Mouse (Mus musculus) forebrain, embryonic 10.5 days (tissue): Measurements from ENCODE around the gene Rims1. TPM values are rescaled to one million over a fixed set of nuclear protein-coding genes. Genes with fewer than 3 reads are reported as not detected.

Experiments
- DNase-seq: peaks from one replicate; pipeline ENCODE4 v3.0.0-alpha.2; 2017; ENCODE audit warnings: low spot score; ENCODE audit errors: extremely low spot score
- H3K27ac ChIP-seq: fragments of 300-500 bp; sonication (generic); 2 replicates; pipeline ENCODE4 v1.5.1; 2016; ENCODE audit warnings: mild to moderate bottlenecking
- H3K27me3 ChIP-seq: fragments of 300-500 bp; sonication (generic); 2 replicates; pipeline ENCODE4 v1.6.1; 2016; ENCODE audit warnings: mild to moderate bottlenecking; ENCODE audit not compliant: poor library complexity, severe bottlenecking
- H3K36me3 ChIP-seq: fragments of 300-500 bp; sonication (generic); replicated peaks from 2 replicates; pipeline ENCODE4 v1.6.1; 2016; ENCODE audit warnings: mild to moderate bottlenecking, moderate library complexity
- H3K4me1 ChIP-seq: fragments of 300-500 bp; sonication (generic); 2 replicates; pipeline ENCODE4 v1.6.1; 2016
- H3K4me3 ChIP-seq: fragments of 300-500 bp; sonication (generic); 2 replicates; pipeline ENCODE4 v1.5.1; 2016; ENCODE audit warnings: mild to moderate bottlenecking, moderate library complexity
- H3K9me3 ChIP-seq: fragments of 300-500 bp; sonication (generic); 2 replicates; pipeline ENCODE4 v1.6.1; 2016; ENCODE audit warnings: mild to moderate bottlenecking, moderate library complexity
- whole genome bisulfite sequencing: fragments of 180-500 bp; shearing (Covaris S2); methylation state at CpG from one replicate; pipeline ENCODE4 v1.1.7; 2016; 5-methylcytosine and 5-hydroxymethylcytosine counted together
- polyA plus RNA-seq: library from polyadenylated mRNA; unstranded; fragments of >200 nt; fragmentation: Nextera tagmentation; extraction: Ambion mirVana; gene quantifications from 2 replicates; pipeline ENCODE4 v1.2.1, GENCODE M21; 2016

Rims1 gene
- polyA plus RNA-seq, 1 experiment from 2014 or later, result 1.1 TPM

GRCm38 (mm10) chr1:22750536-22750935, 55.3 kb downstream of the Rims1 start:
- DNase-seq, result no peak
- H3K4me1 ChIP-seq, result no peaks in the 10 kb centered on the region
- H3K9me3 ChIP-seq, result no peaks in the 10 kb centered on the region
- H3K27ac ChIP-seq, result no peak overlapping the region
- no peaks in the 10 kb centered on the region for H3K36me3 ChIP-seq
- no peak overlapping the region for H3K4me3 ChIP-seq
- no peaks in the 10 kb centered on the region for H3K27me3 ChIP-seq
- WGBS, result 87% methylated on average over 2 of the region's 2 CpGs

GRCm38 (mm10) chr1:22744655-22745054, 61.1 kb downstream of the Rims1 start:
- H3K27me3 ChIP-seq, result no peaks in the 10 kb centered on the region
- H3K9me3 ChIP-seq, result no peaks in the 10 kb centered on the region
- no peak overlapping the region for H3K4me3 ChIP-seq
- no peak overlapping the region for H3K27ac ChIP-seq
- no peaks in the 10 kb centered on the region for H3K4me1 ChIP-seq
- 91% methylated on average over 5 of the region's 5 CpGs for WGBS
- H3K36me3 ChIP-seq, result no peaks in the 10 kb centered on the region
- no peak for DNase-seq

GRCm38 (mm10) chr1:22737491-22737890, 68.3 kb downstream of the Rims1 start:
- Histone ChIP-seq H3K27me3 (no peaks in the 10 kb centered on the region), H3K9me3 (no peaks in the 10 kb centered on the region), H3K27ac (no peak overlapping the region), H3K4me1 (no peaks in the 10 kb centered on the region), H3K36me3 (no peaks in the 10 kb centered on the region), H3K4me3 (no peak overlapping the region)
- 88% methylated on average over 6 of the region's 6 CpGs for WGBS
- DNase-seq, result no peak

- Histone ChIP-seq H3K4me3 (no peak overlapping the region), H3K36me3 (no peaks in the 10 kb centered on the region), H3K27me3 (no peaks in the 10 kb centered on the region), H3K4me1 (no peaks in the 10 kb centered on the region), H3K9me3 (no peaks in the 10 kb centered on the region), H3K27ac (no peak overlapping the region)
- 95% methylated on average over 2 of the region's 2 CpGs for WGBS
- DNase-seq, result no peak
These were observed 71.4 kb downstream of the Rims1 start for GRCm38 (mm10) chr1:22734429-22734828.

DNA sequence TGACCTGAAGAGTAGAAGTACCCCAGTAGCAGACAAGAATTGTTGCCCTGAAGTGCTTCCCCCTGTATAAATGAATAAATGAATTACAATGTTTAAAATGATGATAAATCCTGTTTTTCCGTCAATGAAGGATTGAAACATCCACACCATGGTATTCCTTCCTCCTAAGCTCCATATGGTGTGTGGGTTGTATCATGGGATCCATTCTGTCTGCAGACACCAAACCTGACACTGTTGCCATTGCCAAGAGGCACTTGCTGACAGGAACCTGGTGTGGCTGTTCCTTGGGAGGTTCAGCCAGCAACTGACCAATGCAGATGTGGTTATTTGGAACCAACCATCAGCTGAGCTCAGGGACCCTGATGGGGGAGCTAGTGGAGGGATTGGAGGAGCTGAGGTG, 72.5 kb downstream of the Rims1 start:
- no peaks in the 10 kb centered on the region for H3K27me3 ChIP-seq
- no peak overlapping the region for H3K27ac ChIP-seq
- no peak for DNase-seq
- no peaks in the 10 kb centered on the region for H3K9me3 ChIP-seq
- no peaks in the 10 kb centered on the region for H3K4me1 ChIP-seq
- H3K4me3 ChIP-seq, result no peak overlapping the region
- no peaks in the 10 kb centered on the region for H3K36me3 ChIP-seq
- 90% methylated on average over 1 of the region's 1 CpGs for WGBS

GRCm38 (mm10) chr1:22728207-22728606, 77.6 kb downstream of the Rims1 start:
- WGBS, result 84% methylated on average over 4 of the region's 4 CpGs
- DNase-seq, result no peak
- H3K36me3 ChIP-seq, result no peaks in the 10 kb centered on the region
- H3K9me3 ChIP-seq, result no peaks in the 10 kb centered on the region
- H3K4me3 ChIP-seq, result no peak overlapping the region
- H3K27me3 ChIP-seq, result no peaks in the 10 kb centered on the region
- no peak overlapping the region for H3K27ac ChIP-seq
- no peaks in the 10 kb centered on the region for H3K4me1 ChIP-seq

GRCm38 (mm10) chr1:22721706-22722105, 84.1 kb downstream of the Rims1 start:
- H3K4me1 ChIP-seq, result no peaks in the 10 kb centered on the region
- no peak overlapping the region for H3K4me3 ChIP-seq
- H3K27ac ChIP-seq, result no peak overlapping the region
- H3K27me3 ChIP-seq, result no peaks in the 10 kb centered on the region
- H3K9me3 ChIP-seq, result no peaks in the 10 kb centered on the region
- no peaks in the 10 kb centered on the region for H3K36me3 ChIP-seq
- no peak for DNase-seq

- no peak overlapping the region for H3K27ac ChIP-seq
- DNase-seq, result no peak
- WGBS, result 82% methylated on average over 2 of the region's 2 CpGs
- no peaks in the 10 kb centered on the region for H3K4me1 ChIP-seq
- H3K9me3 ChIP-seq, result no peaks in the 10 kb centered on the region
- no peak overlapping the region for H3K4me3 ChIP-seq
- no peaks in the 10 kb centered on the region for H3K27me3 ChIP-seq
- H3K36me3 ChIP-seq, result no peaks in the 10 kb centered on the region
These were observed 85.1 kb downstream of the Rims1 start for GRCm38 (mm10) chr1:22720714-22721113.

- Histone ChIP-seq H3K4me1 (no peaks in the 10 kb centered on the region), H3K27ac (no peak overlapping the region), H3K27me3 (no peaks in the 10 kb centered on the region), H3K4me3 (no peak overlapping the region), H3K36me3 (no peaks in the 10 kb centered on the region), H3K9me3 (no peaks in the 10 kb centered on the region)
- DNase-seq, result no peak
- WGBS, result 68% methylated on average over 2 of the region's 2 CpGs
These were observed 96.3 kb downstream of the Rims1 start for GRCm38 (mm10) chr1:22709461-22709860.

GRCm38 (mm10) chr1:22695046-22695445, 110.7 kb downstream of the Rims1 start:
- no peaks in the 10 kb centered on the region for H3K36me3 ChIP-seq
- H3K27ac ChIP-seq, result no peak overlapping the region
- H3K9me3 ChIP-seq, result no peaks in the 10 kb centered on the region
- no peaks in the 10 kb centered on the region for H3K27me3 ChIP-seq
- H3K4me3 ChIP-seq, result no peak overlapping the region
- 77% methylated on average over 1 of the region's 1 CpGs for WGBS
- DNase-seq, result no peak
- peaks cover 15% of the 10 kb centered on the region for H3K4me1 ChIP-seq

- WGBS, result 84% methylated on average over 2 of the region's 2 CpGs
- H3K4me1 ChIP-seq, result peaks cover 19% of the 10 kb centered on the region
These were observed 111.3 kb downstream of the Rims1 start for GRCm38 (mm10) chr1:22694514-22694913.

DNA sequence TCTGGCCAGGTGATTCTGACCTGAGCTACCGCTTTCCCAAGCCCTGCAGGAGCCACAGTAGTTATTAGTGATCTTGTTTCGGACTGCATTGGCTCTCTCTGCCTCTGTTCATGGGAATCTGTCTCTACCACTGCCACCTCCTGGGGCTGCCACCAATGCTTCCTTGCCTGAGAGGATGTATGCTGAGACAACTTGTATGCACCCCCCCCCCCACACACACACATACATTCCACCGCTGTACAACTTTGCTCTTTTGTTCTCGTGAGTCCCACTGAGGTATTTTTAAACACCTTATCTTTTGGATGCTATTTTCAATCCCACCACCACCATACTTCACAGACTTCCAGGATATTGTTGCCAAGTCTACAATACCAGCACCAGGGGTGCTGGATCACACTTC, 122.3 kb downstream of the Rims1 start:
- Histone ChIP-seq H3K27me3 (no peaks in the 10 kb centered on the region), H3K9me3 (no peaks in the 10 kb centered on the region), H3K4me1 (no peaks in the 10 kb centered on the region), H3K36me3 (no peaks in the 10 kb centered on the region), H3K4me3 (no peak overlapping the region), H3K27ac (no peak overlapping the region)
- WGBS, result 89% methylated on average over 4 of the region's 4 CpGs
- no peak for DNase-seq

More at GRCm38 (mm10) chr1:22694514-22694913, 111.3 kb downstream of the Rims1 start:
- Histone ChIP-seq H3K9me3 (no peaks in the 10 kb centered on the region), H3K4me3 (no peak overlapping the region), H3K27me3 (no peaks in the 10 kb centered on the region), H3K27ac (no peak overlapping the region), H3K36me3 (no peaks in the 10 kb centered on the region)
- DNase-seq, result no peak

GRCm38 (mm10) chr1:22664196-22664595, 141.6 kb downstream of the Rims1 start:
- Histone ChIP-seq H3K36me3 (no peaks in the 10 kb centered on the region), H3K4me1 (no peaks in the 10 kb centered on the region), H3K27me3 (no peaks in the 10 kb centered on the region), H3K9me3 (no peaks in the 10 kb centered on the region), H3K27ac (no peak overlapping the region), H3K4me3 (no peak overlapping the region)
- no peak for DNase-seq
- 87% methylated on average over 6 of the region's 6 CpGs for WGBS

GRCm38 (mm10) chr1:22661825-22662224, 144.0 kb downstream of the Rims1 start:
- WGBS, result 89% methylated on average over 3 of the region's 3 CpGs
- H3K36me3 ChIP-seq, result no peaks in the 10 kb centered on the region
- H3K4me1 ChIP-seq, result no peaks in the 10 kb centered on the region
- H3K27me3 ChIP-seq, result no peaks in the 10 kb centered on the region
- H3K27ac ChIP-seq, result no peak overlapping the region
- no peak for DNase-seq
- no peaks in the 10 kb centered on the region for H3K9me3 ChIP-seq
- H3K4me3 ChIP-seq, result no peak overlapping the region
